Mouse (Mus musculus): ENCODE measurements at regions not wholly inside any gene's neighbourhood (a gene's known extent, or its start where the extent isn't known, plus 50 kb on each side); places are given as distances from the start of the nearest gene placed in this dataset.
A peak's percentile ranks its signal among the peaks of the same experiment; 100 is the strongest.
"Not testable (repeated sequence)": the region's sequence is repeated elsewhere in the genome, so short reads cannot be mapped to it uniquely, and the experiment has no call there.

- no peaks in the 10 kb centered on the region for H3K27me3 ChIP-seq (ENCODE audit: control insufficient read depth, insufficient read depth, low read length)
- no peak overlapping the region for H3K9ac ChIP-seq
- no peaks in the 10 kb centered on the region for H3K36me3 ChIP-seq (replicated peaks; ENCODE audit: control insufficient read depth, insufficient read depth)
- no peak overlapping the region for H3K4me3 ChIP-seq (replicated peaks; ENCODE audit: low read length)
- no peak overlapping the region for H3K27ac ChIP-seq
- no peaks in the 10 kb centered on the region for H3K4me1 ChIP-seq (replicated peaks; ENCODE audit: control insufficient read depth, insufficient read depth, low read length)
- ATAC-seq (ENCODE audit: low FRiP score) = no peak
- H3K4me2 ChIP-seq (replicated peaks) = no peak overlapping the region
- 41% methylated on average over 1 of the region's 1 CpGs for WGBS
- no peaks in the 10 kb centered on the region for H3K9me3 ChIP-seq (ENCODE audit: control insufficient read depth, low read length)
- no peak for DNase-seq (ENCODE audit: low spot score)
Measured at GRCm38 (mm10) chr9:23693442-23693829, 404.4 kb upstream of the Npsr1 start.

GRCm38 (mm10) chr9:23694481-23694880 is 403.3 kb upstream of the Npsr1 start:
- ATAC-seq (ENCODE audit: low FRiP score) (no peak), DNase-seq (ENCODE audit: low spot score) (no peak)
- Histone ChIP-seq H3K9ac (no peak overlapping the region), H3K4me3 (replicated peaks; ENCODE audit: low read length) (no peak overlapping the region), H3K4me2 (replicated peaks) (no peak overlapping the region), H3K27ac (no peak overlapping the region), H3K9me3 (ENCODE audit: control insufficient read depth, low read length) (no peaks in the 10 kb centered on the region), H3K36me3 (replicated peaks; ENCODE audit: control insufficient read depth, insufficient read depth) (no peaks in the 10 kb centered on the region), H3K27me3 (ENCODE audit: control insufficient read depth, insufficient read depth, low read length) (no peaks in the 10 kb centered on the region), H3K4me1 (replicated peaks; ENCODE audit: control insufficient read depth, insufficient read depth, low read length) (no peaks in the 10 kb centered on the region)
- WGBS = 94% methylated on average over 2 of the region's 2 CpGs

GRCm38 (mm10) chr9:23700567-23700966 is 397.2 kb upstream of the Npsr1 start:
- ATAC-seq (ENCODE audit: low FRiP score) (no peak), DNase-seq (ENCODE audit: low spot score) (no peak)
- H3K36me3 ChIP-seq (replicated peaks; ENCODE audit: control insufficient read depth, insufficient read depth) = no peaks in the 10 kb centered on the region
- H3K9ac ChIP-seq = no peak overlapping the region
- WGBS = 93% methylated on average over 1 of the region's 1 CpGs
- no peaks in the 10 kb centered on the region for H3K4me1 ChIP-seq (replicated peaks; ENCODE audit: control insufficient read depth, insufficient read depth, low read length)
- H3K27me3 ChIP-seq (ENCODE audit: control insufficient read depth, insufficient read depth, low read length) = no peaks in the 10 kb centered on the region
- H3K4me2 ChIP-seq (replicated peaks) = no peak overlapping the region
- H3K9me3 ChIP-seq (ENCODE audit: control insufficient read depth, low read length) = no peaks in the 10 kb centered on the region
- no peak overlapping the region for H3K27ac ChIP-seq
- no peak overlapping the region for H3K4me3 ChIP-seq (replicated peaks; ENCODE audit: low read length)

GRCm38 (mm10) chr9:23717584-23717983 is 380.2 kb upstream of the Npsr1 start:
- not testable (repeated sequence) for H3K27me3 ChIP-seq (ENCODE audit: control insufficient read depth, insufficient read depth, low read length); H3K36me3 ChIP-seq (replicated peaks; ENCODE audit: control insufficient read depth, insufficient read depth); H3K4me1 ChIP-seq (replicated peaks; ENCODE audit: control insufficient read depth, insufficient read depth, low read length); H3K27ac ChIP-seq; ATAC-seq (ENCODE audit: low FRiP score); H3K9me3 ChIP-seq (ENCODE audit: control insufficient read depth, low read length); H3K4me2 ChIP-seq (replicated peaks); H3K4me3 ChIP-seq (replicated peaks; ENCODE audit: low read length); H3K9ac ChIP-seq
- peak; percentile 45 for DNase-seq (ENCODE audit: low spot score)

GRCm38 (mm10) chr9:23728816-23729215 is 369.0 kb upstream of the Npsr1 start:
- H3K36me3 ChIP-seq (replicated peaks; ENCODE audit: control insufficient read depth, insufficient read depth) = no peaks in the 10 kb centered on the region
- DNase-seq (ENCODE audit: low spot score) (no peak), ATAC-seq (ENCODE audit: low FRiP score) (no peak)
- no peak overlapping the region for H3K27ac ChIP-seq
- no peak overlapping the region for H3K4me2 ChIP-seq (replicated peaks)
- no peaks in the 10 kb centered on the region for H3K4me1 ChIP-seq (replicated peaks; ENCODE audit: control insufficient read depth, insufficient read depth, low read length)
- H3K9me3 ChIP-seq (ENCODE audit: control insufficient read depth, low read length) = no peaks in the 10 kb centered on the region
- no peak overlapping the region for H3K4me3 ChIP-seq (replicated peaks; ENCODE audit: low read length)
- 83% methylated on average over 4 of the region's 4 CpGs for WGBS
- H3K9ac ChIP-seq = no peak overlapping the region
- H3K27me3 ChIP-seq (ENCODE audit: control insufficient read depth, insufficient read depth, low read length) = no peaks in the 10 kb centered on the region

GRCm38 (mm10) chr9:23752478-23752877 is 345.3 kb upstream of the Npsr1 start:
- ATAC-seq (ENCODE audit: low FRiP score) (no peak), DNase-seq (ENCODE audit: low spot score) (no peak)
- Histone ChIP-seq H3K4me3 (replicated peaks; ENCODE audit: low read length) (no peak overlapping the region), H3K9me3 (ENCODE audit: control insufficient read depth, low read length) (no peaks in the 10 kb centered on the region), H3K36me3 (replicated peaks; ENCODE audit: control insufficient read depth, insufficient read depth) (no peaks in the 10 kb centered on the region), H3K27me3 (ENCODE audit: control insufficient read depth, insufficient read depth, low read length) (no peaks in the 10 kb centered on the region), H3K9ac (no peak overlapping the region), H3K27ac (no peak overlapping the region), H3K4me1 (replicated peaks; ENCODE audit: control insufficient read depth, insufficient read depth, low read length) (no peaks in the 10 kb centered on the region), H3K4me2 (replicated peaks) (no peak overlapping the region)
- WGBS = 88% methylated on average over 5 of the region's 5 CpGs

GRCm38 (mm10) chr9:23786660-23787059 is 311.1 kb upstream of the Npsr1 start:
- Histone ChIP-seq H3K9ac (no peak overlapping the region), H3K4me3 (replicated peaks; ENCODE audit: low read length) (no peak overlapping the region), H3K9me3 (ENCODE audit: control insufficient read depth, low read length) (no peaks in the 10 kb centered on the region), H3K27ac (no peak overlapping the region), H3K36me3 (replicated peaks; ENCODE audit: control insufficient read depth, insufficient read depth) (no peaks in the 10 kb centered on the region), H3K4me2 (replicated peaks) (no peak overlapping the region), H3K4me1 (replicated peaks; ENCODE audit: control insufficient read depth, insufficient read depth, low read length) (no peaks in the 10 kb centered on the region), H3K27me3 (ENCODE audit: control insufficient read depth, insufficient read depth, low read length) (no peaks in the 10 kb centered on the region)
- ATAC-seq (ENCODE audit: low FRiP score) = no peak
- DNase-seq (ENCODE audit: low spot score) = no peak
- 54% methylated on average over 4 of the region's 4 CpGs for WGBS

All from hindbrain, embryonic 14.5 days (tissue).